Mouse (Mus musculus): ENCODE measurements around the gene Trpm6. TPM values are rescaled to one million over a fixed set of nuclear protein-coding genes. Genes with fewer than 3 reads are reported as not detected.

The Trpm6 gene
- polyA plus RNA-seq, 1 experiment from 2014 or later = 0.23 TPM

DNA sequence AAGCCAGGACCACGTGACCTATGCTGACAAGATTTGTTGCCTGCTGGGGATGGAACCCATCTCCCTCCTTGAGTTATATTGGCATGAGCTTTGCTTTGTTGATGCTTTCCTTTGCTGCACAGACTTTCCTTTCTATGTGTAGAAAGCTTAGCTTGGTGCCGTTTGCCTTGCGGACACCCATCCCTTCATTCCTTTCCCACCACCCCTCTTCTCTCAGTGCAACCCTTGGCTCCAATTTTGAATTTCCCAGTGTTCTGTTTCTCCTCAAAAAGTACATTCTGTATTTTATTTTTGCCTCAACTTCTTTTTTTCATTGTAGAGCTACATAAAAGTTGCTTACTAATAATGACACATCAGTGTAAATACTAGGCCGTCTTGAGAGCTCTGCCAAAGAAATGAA lies 96.6 kb downstream of the Trpm6 start:
- Histone ChIP-seq H3K27ac (ENCODE audit: low read length) (peak overlapping the region; percentile 55; the same call in 1 of the 2 replicates), H3K27me3 (ENCODE audit: control insufficient read depth, insufficient read depth, low read length) (no peaks in the 10 kb centered on the region), H3K9ac (replicated peaks; ENCODE audit: low read depth, low read length) (no peak overlapping the region), H3K9me3 (ENCODE audit: control insufficient read depth, low read depth, low read length) (no peaks in the 10 kb centered on the region), H3K4me3 (ENCODE audit: low read depth, low read length) (no peak overlapping the region), H3K36me3 (ENCODE audit: control insufficient read depth, insufficient read depth, low read length) (no peaks in the 10 kb centered on the region), H3K4me1 (ENCODE audit: control insufficient read depth, insufficient read depth, low read length) (no peaks in the 10 kb centered on the region), H3K4me2 (replicated peaks; ENCODE audit: low read depth, low read length) (no peak overlapping the region)
- ATAC-seq (ENCODE audit: insufficient number of reproducible peaks, insufficient read depth, low FRiP score, low read depth) = 0 out of 2 replicates have a peak, but pooled peaks have one; percentile 37
- WGBS = 65% methylated on average over 4 of the region's 4 CpGs

DNA sequence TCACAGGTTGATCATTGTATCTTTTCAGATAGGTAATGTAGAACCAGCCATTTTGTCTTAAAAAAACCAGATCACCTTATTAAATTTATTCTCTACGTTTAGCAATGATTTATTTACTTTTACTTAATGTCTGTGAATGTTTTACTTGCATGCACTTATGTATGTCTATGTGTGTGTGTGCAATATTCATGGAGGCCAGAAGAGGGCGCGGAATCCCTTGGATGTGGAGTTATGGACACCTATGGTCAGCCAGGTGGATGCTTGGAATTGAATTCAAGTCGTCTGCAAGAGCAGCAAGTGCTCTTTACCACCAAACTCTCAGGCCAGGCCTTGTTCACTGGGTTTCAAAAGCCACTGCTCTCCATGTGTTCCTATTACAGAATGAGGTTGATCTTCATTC lies 118.5 kb downstream of the Trpm6 start:
- H3K9me3 ChIP-seq (ENCODE audit: control insufficient read depth, low read depth, low read length) = no peaks in the 10 kb centered on the region
- H3K27me3 ChIP-seq (ENCODE audit: control insufficient read depth, insufficient read depth, low read length) = no peaks in the 10 kb centered on the region
- H3K4me1 ChIP-seq (ENCODE audit: control insufficient read depth, insufficient read depth, low read length) = no peaks in the 10 kb centered on the region
- 55% methylated on average over 4 of the region's 4 CpGs for WGBS
- H3K27ac ChIP-seq (ENCODE audit: low read length) = no peak overlapping the region
- no peak overlapping the region for H3K9ac ChIP-seq (replicated peaks; ENCODE audit: low read depth, low read length)
- H3K36me3 ChIP-seq (ENCODE audit: control insufficient read depth, insufficient read depth, low read length) = no peaks in the 10 kb centered on the region
- H3K4me3 ChIP-seq (ENCODE audit: low read depth, low read length) = no peak overlapping the region
- no peak for ATAC-seq (ENCODE audit: insufficient number of reproducible peaks, insufficient read depth, low FRiP score, low read depth)
- no peak overlapping the region for H3K4me2 ChIP-seq (replicated peaks; ENCODE audit: low read depth, low read length)

DNA sequence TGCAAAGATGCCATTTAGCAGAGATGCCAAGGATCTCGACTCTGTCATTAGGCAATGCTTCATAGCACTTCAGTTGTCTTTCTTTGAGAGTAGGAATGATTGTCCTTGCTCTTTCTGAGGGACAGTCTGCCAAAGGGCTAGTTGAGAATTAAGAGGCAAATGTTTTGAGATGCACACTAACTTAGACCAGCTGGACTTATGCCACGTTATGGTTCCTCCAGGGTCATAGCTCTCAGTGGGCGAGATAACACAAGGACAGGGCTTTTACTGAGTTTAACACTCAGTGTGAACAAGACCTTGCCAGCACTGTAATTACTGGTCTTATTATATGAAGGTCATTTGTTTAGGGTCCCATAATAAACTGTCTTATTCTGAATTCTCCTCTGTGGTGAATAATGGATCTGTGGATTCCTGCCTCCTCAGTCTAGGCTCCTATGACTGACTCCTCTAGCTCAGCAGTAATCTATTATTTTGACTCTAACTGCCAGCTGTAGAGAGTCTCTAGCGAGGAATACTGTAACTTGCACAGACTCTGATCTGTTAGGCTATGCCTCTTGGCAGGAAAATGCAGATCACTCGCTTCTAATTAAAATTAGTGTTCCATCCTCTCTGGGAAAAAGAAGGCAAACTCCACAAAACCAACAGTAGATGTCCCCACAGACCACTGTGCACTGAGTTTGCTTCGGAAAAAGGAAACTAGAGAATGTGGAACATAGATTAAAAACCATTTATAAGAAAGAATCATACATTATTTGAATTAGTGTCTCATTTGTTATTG lies 123.2 kb downstream of the Trpm6 start:
- no peaks in the 10 kb centered on the region for H3K36me3 ChIP-seq (ENCODE audit: control insufficient read depth, insufficient read depth, low read length)
- H3K4me1 ChIP-seq (ENCODE audit: control insufficient read depth, insufficient read depth, low read length) = no peaks in the 10 kb centered on the region
- no peak overlapping the region for H3K4me3 ChIP-seq (ENCODE audit: low read depth, low read length)
- no peak overlapping the region for H3K27ac ChIP-seq (ENCODE audit: low read length)
- WGBS = 57% methylated on average over 6 of the region's 6 CpGs
- no peak overlapping the region for H3K9ac ChIP-seq (replicated peaks; ENCODE audit: low read depth, low read length)
- no peak overlapping the region for H3K4me2 ChIP-seq (replicated peaks; ENCODE audit: low read depth, low read length)
- H3K27me3 ChIP-seq (ENCODE audit: control insufficient read depth, insufficient read depth, low read length) = no peaks in the 10 kb centered on the region
- no peak for ATAC-seq (ENCODE audit: insufficient number of reproducible peaks, insufficient read depth, low FRiP score, low read depth)
- H3K9me3 ChIP-seq (ENCODE audit: control insufficient read depth, low read depth, low read length) = no peaks in the 10 kb centered on the region

GRCm38 (mm10) chr19:18873709-18874644 lies 124.2 kb downstream of the Trpm6 start:
- no peaks in the 10 kb centered on the region for H3K27me3 ChIP-seq (ENCODE audit: control insufficient read depth, insufficient read depth, low read length)

DNA sequence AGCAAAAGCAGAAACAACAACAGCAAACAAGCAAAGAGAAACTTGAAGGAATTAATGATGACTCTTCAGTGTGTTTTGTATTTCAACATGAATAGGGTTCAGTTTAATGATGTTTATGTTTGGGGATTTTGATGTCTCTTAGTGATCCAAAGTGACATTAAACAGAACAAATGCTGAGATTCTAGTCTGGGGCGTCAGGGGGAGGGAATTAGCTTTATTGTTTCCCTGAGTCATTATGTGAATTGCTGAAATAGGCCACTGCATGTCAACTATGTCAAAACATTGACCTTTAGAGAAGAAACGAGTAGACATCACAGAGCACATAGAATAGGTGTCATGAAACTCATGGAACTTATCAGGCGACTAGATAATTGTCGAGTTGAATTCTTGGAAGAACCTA lies 129.5 kb downstream of the Trpm6 start:
- H3K4me3 ChIP-seq (ENCODE audit: low read depth, low read length) = no peak overlapping the region
- no peaks in the 10 kb centered on the region for H3K4me1 ChIP-seq (ENCODE audit: control insufficient read depth, insufficient read depth, low read length)
- no peak overlapping the region for H3K9ac ChIP-seq (replicated peaks; ENCODE audit: low read depth, low read length)
- ATAC-seq (ENCODE audit: insufficient number of reproducible peaks, insufficient read depth, low FRiP score, low read depth) = no peak
- H3K9me3 ChIP-seq (ENCODE audit: control insufficient read depth, low read depth, low read length) = no peaks in the 10 kb centered on the region
- WGBS = 69% methylated on average over 4 of the region's 4 CpGs
- H3K27ac ChIP-seq (ENCODE audit: low read length) = no peak overlapping the region
- no peaks in the 10 kb centered on the region for H3K27me3 ChIP-seq (ENCODE audit: control insufficient read depth, insufficient read depth, low read length)
- H3K36me3 ChIP-seq (ENCODE audit: control insufficient read depth, insufficient read depth, low read length) = no peaks in the 10 kb centered on the region
- no peak overlapping the region for H3K4me2 ChIP-seq (replicated peaks; ENCODE audit: low read depth, low read length)

More at GRCm38 (mm10) chr19:18873709-18874644, 124.2 kb downstream of the Trpm6 start:
- Histone ChIP-seq H3K9ac (replicated peaks; ENCODE audit: low read depth, low read length) (no peak overlapping the region), H3K4me1 (ENCODE audit: control insufficient read depth, insufficient read depth, low read length) (no peaks in the 10 kb centered on the region), H3K9me3 (ENCODE audit: control insufficient read depth, low read depth, low read length) (no peaks in the 10 kb centered on the region), H3K36me3 (ENCODE audit: control insufficient read depth, insufficient read depth, low read length) (no peaks in the 10 kb centered on the region), H3K27ac (ENCODE audit: low read length) (no peak overlapping the region), H3K4me2 (replicated peaks; ENCODE audit: low read depth, low read length) (no peak overlapping the region), H3K4me3 (ENCODE audit: low read depth, low read length) (no peak overlapping the region)
- no peak for ATAC-seq (ENCODE audit: insufficient number of reproducible peaks, insufficient read depth, low FRiP score, low read depth)
- WGBS = 68% methylated on average over 16 of the region's 16 CpGs

DNA sequence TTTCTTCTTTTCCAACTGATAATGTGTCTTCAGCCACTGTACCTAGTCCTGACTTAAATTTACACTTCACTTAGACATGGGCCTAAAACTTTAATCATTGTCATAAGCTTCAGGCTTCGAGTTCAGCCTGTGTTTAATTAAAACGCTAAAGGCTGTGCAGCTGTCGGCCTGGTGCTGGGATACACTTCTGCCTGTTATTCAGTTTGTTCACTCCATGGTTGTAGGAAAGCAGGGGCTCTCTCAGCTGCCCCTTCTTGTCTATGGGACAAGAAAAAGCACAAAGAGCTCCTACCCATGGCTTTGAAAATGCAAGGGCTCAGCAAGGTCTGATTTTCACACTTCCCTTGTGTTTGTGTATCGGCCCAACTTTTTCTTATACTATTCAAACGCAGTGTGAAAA lies 131.4 kb downstream of the Trpm6 start:
- Histone ChIP-seq H3K4me3 (ENCODE audit: low read depth, low read length) (no peak overlapping the region), H3K4me2 (replicated peaks; ENCODE audit: low read depth, low read length) (no peak overlapping the region), H3K27ac (ENCODE audit: low read length) (no peak overlapping the region), H3K27me3 (ENCODE audit: control insufficient read depth, insufficient read depth, low read length) (no peaks in the 10 kb centered on the region), H3K36me3 (ENCODE audit: control insufficient read depth, insufficient read depth, low read length) (no peaks in the 10 kb centered on the region), H3K9ac (replicated peaks; ENCODE audit: low read depth, low read length) (no peak overlapping the region), H3K4me1 (ENCODE audit: control insufficient read depth, insufficient read depth, low read length) (no peaks in the 10 kb centered on the region), H3K9me3 (ENCODE audit: control insufficient read depth, low read depth, low read length) (no peaks in the 10 kb centered on the region)
- ATAC-seq (ENCODE audit: insufficient number of reproducible peaks, insufficient read depth, low FRiP score, low read depth) = no peak
- 77% methylated on average over 5 of the region's 5 CpGs for WGBS

DNA sequence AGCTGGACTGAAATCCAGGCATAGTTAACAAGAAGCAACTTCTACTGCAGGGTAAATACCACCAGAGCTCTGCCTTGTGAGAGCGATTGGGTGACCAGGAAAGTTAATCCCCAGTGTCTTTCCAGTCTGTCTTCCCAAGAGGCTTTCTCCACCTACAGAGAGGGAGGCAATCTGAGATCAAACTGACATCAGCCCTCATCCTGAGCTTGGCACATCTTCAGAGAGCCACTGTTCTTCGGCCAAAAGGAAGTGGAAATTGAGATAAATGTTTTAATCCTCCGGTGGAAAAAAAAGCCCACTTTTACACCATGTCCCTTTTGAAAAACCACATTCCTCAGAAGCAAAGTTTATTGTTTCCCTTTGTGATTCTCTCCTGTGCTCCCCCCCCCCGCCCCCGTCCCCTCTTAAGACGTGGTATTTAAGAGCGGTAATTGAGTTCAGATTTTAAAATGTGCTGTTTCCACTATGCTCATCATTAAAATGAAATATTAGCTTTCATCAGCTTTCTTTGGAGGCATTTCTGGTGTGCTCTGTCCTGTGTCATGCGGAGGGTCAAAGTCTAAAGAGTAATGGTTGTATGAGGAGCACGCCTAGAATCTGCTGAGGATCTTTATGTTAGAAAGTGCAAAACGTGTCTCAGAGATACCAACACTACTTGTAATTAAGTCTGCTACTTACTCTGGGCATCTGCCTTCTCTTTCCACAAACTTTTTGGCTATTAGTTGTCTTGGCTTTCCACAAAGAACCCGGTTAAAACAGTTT lies 138.0 kb downstream of the Trpm6 start:
- Histone ChIP-seq H3K9me3 (ENCODE audit: control insufficient read depth, low read depth, low read length) (no peaks in the 10 kb centered on the region), H3K9ac (replicated peaks; ENCODE audit: low read depth, low read length) (no peak overlapping the region), H3K36me3 (ENCODE audit: control insufficient read depth, insufficient read depth, low read length) (no peaks in the 10 kb centered on the region), H3K4me3 (ENCODE audit: low read depth, low read length) (no peak overlapping the region), H3K4me1 (ENCODE audit: control insufficient read depth, insufficient read depth, low read length) (no peaks in the 10 kb centered on the region), H3K27ac (ENCODE audit: low read length) (no peak overlapping the region), H3K4me2 (replicated peaks; ENCODE audit: low read depth, low read length) (no peak overlapping the region), H3K27me3 (ENCODE audit: control insufficient read depth, insufficient read depth, low read length) (no peaks in the 10 kb centered on the region)
- no peak for ATAC-seq (ENCODE audit: insufficient number of reproducible peaks, insufficient read depth, low FRiP score, low read depth)
- WGBS = 50% methylated on average over 11 of the region's 11 CpGs

GRCm38 (mm10) chr19:18888491-18889116 lies 138.8 kb downstream of the Trpm6 start:
- Histone ChIP-seq H3K9me3 (ENCODE audit: control insufficient read depth, low read depth, low read length) (no peaks in the 10 kb centered on the region), H3K27me3 (ENCODE audit: control insufficient read depth, insufficient read depth, low read length) (no peaks in the 10 kb centered on the region), H3K4me2 (replicated peaks; ENCODE audit: low read depth, low read length) (peak overlapping the region; percentile 36), H3K4me1 (ENCODE audit: control insufficient read depth, insufficient read depth, low read length) (no peaks in the 10 kb centered on the region), H3K27ac (ENCODE audit: low read length) (no peak overlapping the region), H3K9ac (replicated peaks; ENCODE audit: low read depth, low read length) (no peak overlapping the region), H3K4me3 (ENCODE audit: low read depth, low read length) (0 out of 2 replicates have a peak overlapping the region, but pooled peaks have one; percentile 9), H3K36me3 (ENCODE audit: control insufficient read depth, insufficient read depth, low read length) (no peaks in the 10 kb centered on the region)
- WGBS = 43% methylated on average over 13 of the region's 13 CpGs
- no peak for ATAC-seq (ENCODE audit: insufficient number of reproducible peaks, insufficient read depth, low FRiP score, low read depth)
